ENCODE assay signal across 23 mouse cellular contexts in genomic region chr17:42310136-42310535, GRCm38 (mm10). TPM values are rescaled to one million over a fixed set of nuclear protein-coding genes. Genes with fewer than 3 reads are reported as not detected.
"Had no signal": no experiment of that assay in that cellular context is flagged by ENCODE, and none has a peak within 500 bp of the region (broad histone marks: within the 10 kb centered on the region; RNA-seq: fewer than 3 reads in every experiment).

No protein-coding gene starts in this region.

- H3K4me3 ChIP-seq: midbrain, embryonic 10.5 days; midbrain, embryonic 12.5 days; myocyte; neural tube, embryonic 13.5 days; neural tube, embryonic 15.5 days; stomach, embryonic 15.5 days had no signal

- H3K27me3 ChIP-seq: midbrain, embryonic 12.5 days; neural tube, embryonic 13.5 days; neural tube, embryonic 15.5 days; stomach, embryonic 15.5 days had no signal

- H3K4me1 ChIP-seq: neural tube, embryonic 13.5 days; stomach, embryonic 15.5 days had no signal

- H3K9me3 ChIP-seq: midbrain, embryonic 10.5 days; midbrain, embryonic 12.5 days; neural tube, embryonic 13.5 days; neural tube, embryonic 15.5 days; stomach, embryonic 15.5 days had no signal

- H3K9ac ChIP-seq: lung, embryonic 14.5 days; midbrain, embryonic 12.5 days; neural tube, embryonic 13.5 days; neural tube, embryonic 15.5 days; stomach, embryonic 15.5 days had no signal

- H3K4me2 ChIP-seq: lung, embryonic 14.5 days; midbrain, embryonic 12.5 days; neural tube, embryonic 13.5 days; neural tube, embryonic 15.5 days; stomach, embryonic 15.5 days had no signal

- H3K36me3 ChIP-seq: midbrain, embryonic 10.5 days; midbrain, embryonic 12.5 days; neural tube, embryonic 13.5 days; neural tube, embryonic 15.5 days; stomach, embryonic 15.5 days had no signal

- H3K27ac ChIP-seq: midbrain, embryonic 10.5 days; midbrain, embryonic 12.5 days; neural tube, embryonic 13.5 days; neural tube, embryonic 15.5 days; stomach, embryonic 15.5 days; stomach, postnatal 0 days had no signal

- DNase-seq: lung, adult 18-20 months; lung, embryonic 14.5 days; lung, postnatal 10 days; lung, postnatal 4 days; midbrain, embryonic 14.5 days; retina, postnatal 1 day; right cerebral cortex, adult 18-20 months; right cerebral cortex, postnatal 25 days; right cerebral cortex, postnatal 4 days; spleen, adult 18-20 months; thymus, adult 2 months; thymus, postnatal 25 days; thymus, postnatal 4 days had no signal

- ATAC-seq: midbrain, embryonic 16.5 days had no signal

RNA-seq across cellular contexts. Expression of gene Ptchd4, which starts 5.6 kb away (rescaled TPM):
- polyA plus RNA-seq: myocyte; small intestine, adult 2 months; testis, adult 2 months; thymus, adult 2 months had no signal
